Mouse (Mus musculus): ENCODE data around the gene Eml2.

Gene Eml2

GRCm38 (mm10) chr7:19229404-19229803 lies 53.2 kb downstream of the Eml2 start:
- no peak for DNase-seq (ENCODE audit: low spot score in 2 of 2)

GRCm38 (mm10) chr7:19230041-19230580 lies 53.9 kb downstream of the Eml2 start:
- no peak for DNase-seq (ENCODE audit: low spot score in 2 of 2)

- no peak for DNase-seq (ENCODE audit: low spot score in 2 of 2)
Measured at GRCm38 (mm10) chr7:19230899-19231298, 54.7 kb downstream of the Eml2 start.

GRCm38 (mm10) chr7:19231849-19232248 lies 55.6 kb downstream of the Eml2 start:
- no peak for DNase-seq (ENCODE audit: low spot score in 2 of 2)

- DNase-seq (ENCODE audit: low spot score in 2 of 2) = no peak
Measured at GRCm38 (mm10) chr7:19234652-19235051, 58.4 kb downstream of the Eml2 start.

- DNase-seq (ENCODE audit: low spot score in 2 of 2) = no peak
Measured at GRCm38 (mm10) chr7:19235092-19235671, 59.0 kb downstream of the Eml2 start.

- DNase-seq (ENCODE audit: low spot score in 2 of 2) = no peak
Measured at GRCm38 (mm10) chr7:19236411-19236810, 60.2 kb downstream of the Eml2 start.

GRCm38 (mm10) chr7:19238344-19238743 lies 62.1 kb downstream of the Eml2 start:
- no peak for DNase-seq (ENCODE audit: low spot score in 2 of 2)

GRCm38 (mm10) chr7:19239423-19239822 lies 63.2 kb downstream of the Eml2 start:
- DNase-seq (ENCODE audit: low spot score in 2 of 2) = peak; percentile 73 to 89

- DNase-seq (ENCODE audit: low spot score in 2 of 2) = no peak
Measured at GRCm38 (mm10) chr7:19239986-19240385, 63.8 kb downstream of the Eml2 start.

GRCm38 (mm10) chr7:19240905-19241463 lies 64.8 kb downstream of the Eml2 start:
- DNase-seq (ENCODE audit: low spot score in 2 of 2) = no peak

GRCm38 (mm10) chr7:19242005-19242404 lies 65.8 kb downstream of the Eml2 start:
- no peak for DNase-seq (ENCODE audit: low spot score in 2 of 2)

- no peak for DNase-seq (ENCODE audit: low spot score in 2 of 2)
Measured at GRCm38 (mm10) chr7:19243858-19244257, 67.6 kb downstream of the Eml2 start.

GRCm38 (mm10) chr7:19245083-19245482 lies 68.9 kb downstream of the Eml2 start:
- DNase-seq (ENCODE audit: low spot score in 2 of 2) = no peak

- no peak for DNase-seq (ENCODE audit: low spot score in 2 of 2)
Measured at GRCm38 (mm10) chr7:19246855-19247254, 70.6 kb downstream of the Eml2 start.

GRCm38 (mm10) chr7:19247511-19247910 lies 71.3 kb downstream of the Eml2 start:
- DNase-seq (ENCODE audit: low spot score in 2 of 2) = no peak

- DNase-seq (ENCODE audit: low spot score in 2 of 2) = no peak
Measured at GRCm38 (mm10) chr7:19252078-19252477, 75.9 kb downstream of the Eml2 start.

- no peak for DNase-seq (ENCODE audit: low spot score in 2 of 2)
Measured at GRCm38 (mm10) chr7:19253437-19253836, 77.2 kb downstream of the Eml2 start.

GRCm38 (mm10) chr7:19255395-19255794 lies 79.2 kb downstream of the Eml2 start:
- no peak for DNase-seq (ENCODE audit: low spot score in 2 of 2)

Measured in thymus, postnatal 10 days (tissue).